Mouse (Mus musculus): ENCODE measurements around the gene 9130409I23Rik.
"Not testable (repeated sequence)": the region's sequence is repeated elsewhere in the genome, so short reads cannot be mapped to it uniquely, and the experiment has no call there.

The 9130409I23Rik gene

GRCm38 (mm10) chr1:181035015-181035778, 15.8 kb upstream of the 9130409I23Rik start:
- DNase-seq, result not testable (repeated sequence)

DNA sequence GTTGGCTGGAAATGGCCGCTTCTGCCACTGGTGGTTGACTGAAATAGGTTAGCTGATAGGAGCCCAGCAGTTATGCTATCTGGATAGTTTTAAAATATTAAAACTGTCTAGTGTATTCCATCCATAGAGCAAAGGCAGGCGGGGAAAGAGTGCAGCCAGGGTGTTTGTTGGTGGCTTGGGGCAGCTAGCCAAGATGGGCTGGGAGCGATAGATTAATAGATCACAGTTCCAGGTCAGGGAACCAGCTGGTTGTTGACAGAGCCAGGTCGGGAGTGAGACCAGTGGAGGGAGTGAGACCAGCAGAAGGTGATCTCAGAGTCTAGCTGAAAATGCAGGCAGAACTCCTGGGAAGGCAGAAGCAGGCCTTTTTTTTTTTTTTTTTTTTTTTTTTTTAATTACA, 13.4 kb upstream of the 9130409I23Rik start:
- no peak for DNase-seq

- DNase-seq, result no peak
Measured at GRCm38 (mm10) chr1:181039652-181040051, 11.4 kb upstream of the 9130409I23Rik start.

GRCm38 (mm10) chr1:181047520-181047919, 3.5 kb upstream of the 9130409I23Rik start:
- no peak for DNase-seq

- no peak for DNase-seq
Measured at GRCm38 (mm10) chr1:181049328-181049842, 1.7 kb upstream of the 9130409I23Rik start.

- no peak for DNase-seq
Measured at GRCm38 (mm10) chr1:181052898-181053297, 1.9 kb downstream of the 9130409I23Rik start.

DNA sequence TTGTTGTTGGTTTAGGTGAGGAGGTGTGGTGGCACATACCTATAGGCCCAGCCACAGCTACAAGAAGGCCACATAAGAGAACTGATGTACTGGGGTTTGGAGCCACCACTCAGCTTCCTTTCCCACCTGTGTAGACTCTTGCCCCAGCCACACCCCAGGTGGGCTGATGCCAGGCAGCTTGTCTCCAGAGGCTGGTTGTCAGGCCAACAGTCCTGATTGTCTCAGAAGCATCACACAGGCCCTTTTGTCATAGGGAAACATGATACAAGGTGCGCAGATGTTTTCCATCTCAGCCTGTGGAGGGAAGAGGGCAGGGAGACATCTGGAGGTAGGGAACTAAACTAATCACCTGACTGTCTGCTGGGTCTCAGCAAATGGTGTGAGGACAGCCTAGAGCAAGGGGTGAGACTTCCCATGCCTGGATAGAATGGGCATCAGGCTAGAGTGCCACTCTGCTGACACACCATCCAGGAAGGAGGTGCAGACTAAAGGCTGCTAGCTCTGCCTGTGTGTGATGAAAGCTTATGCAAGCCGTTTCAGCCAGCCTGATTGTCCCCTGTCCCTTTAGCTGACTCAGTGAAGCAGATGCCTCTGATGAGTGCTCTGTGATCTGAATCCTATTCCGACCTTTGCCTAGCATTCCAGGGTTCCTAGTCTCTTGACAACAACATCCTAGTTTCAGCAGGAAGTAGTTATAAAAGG, 10.9 kb downstream of the 9130409I23Rik start:
- no peak for DNase-seq

- DNase-seq, result peak; percentile 63
Measured at GRCm38 (mm10) chr1:181063991-181064390, 13.0 kb downstream of the 9130409I23Rik start.

GRCm38 (mm10) chr1:181064648-181065047, 13.6 kb downstream of the 9130409I23Rik start:
- peak; percentile 15 for DNase-seq

DNA sequence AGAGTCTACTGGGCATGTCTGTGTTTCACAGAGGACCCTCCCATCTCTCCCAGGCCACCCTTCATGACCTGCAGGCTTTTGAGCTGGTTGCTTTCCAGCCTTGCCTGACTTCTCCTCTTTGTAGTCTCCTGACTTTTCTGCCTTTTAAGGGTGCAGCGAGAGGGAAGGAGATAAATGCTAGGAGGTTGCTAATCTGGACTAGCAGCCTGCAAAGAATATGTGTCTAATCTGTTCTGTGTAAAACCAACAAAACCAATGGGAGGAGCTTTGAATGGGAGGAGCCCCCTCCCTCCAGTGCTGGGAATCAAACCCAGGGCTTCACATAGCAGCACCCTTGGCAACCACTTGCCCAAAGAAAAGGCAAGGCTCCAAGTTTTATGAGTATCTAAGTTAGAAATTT, 17.3 kb downstream of the 9130409I23Rik start:
- DNase-seq, result no peak

DNA sequence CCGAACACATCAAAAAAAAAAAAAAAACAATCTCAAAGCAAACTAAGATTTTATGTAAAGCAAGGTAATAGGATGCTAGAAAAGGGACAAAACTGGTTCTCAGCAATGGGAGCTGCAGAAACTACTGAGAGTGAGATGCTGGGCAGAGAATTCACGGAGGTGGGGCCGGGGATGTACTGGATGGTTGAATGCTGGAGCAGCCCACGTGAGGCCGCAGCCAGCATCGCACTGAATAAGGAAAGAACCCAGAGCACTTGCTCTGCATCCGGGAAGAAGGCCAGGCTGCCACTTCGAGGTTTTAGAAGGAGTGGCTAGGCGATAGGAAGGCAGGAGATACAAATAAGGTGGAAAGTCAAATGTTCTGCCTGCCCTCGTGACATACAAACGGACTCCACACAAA, 18.6 kb downstream of the 9130409I23Rik start:
- no peak for DNase-seq

GRCm38 (mm10) chr1:181073075-181073474, 22.0 kb downstream of the 9130409I23Rik start:
- no peak for DNase-seq

DNA sequence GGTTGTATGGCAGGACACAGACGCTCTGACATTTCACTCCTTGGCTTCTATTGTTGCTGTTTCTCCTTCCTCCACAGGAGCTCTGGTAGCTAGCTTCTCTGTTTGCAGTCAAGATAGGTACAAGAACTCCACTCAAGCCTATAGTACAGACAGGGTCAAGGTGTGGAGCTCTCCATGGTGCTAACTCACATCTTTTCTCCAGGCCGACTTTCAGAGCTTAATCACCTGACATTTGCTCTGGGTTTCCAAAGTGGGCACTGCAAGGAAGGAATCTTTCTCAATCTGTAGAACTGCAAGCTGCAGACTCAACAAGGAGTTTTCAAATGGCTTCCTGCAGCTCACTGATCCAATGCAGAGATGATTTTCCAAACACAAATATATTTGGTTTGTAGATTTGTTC, 33.0 kb downstream of the 9130409I23Rik start:
- DNase-seq, result no peak

DNA sequence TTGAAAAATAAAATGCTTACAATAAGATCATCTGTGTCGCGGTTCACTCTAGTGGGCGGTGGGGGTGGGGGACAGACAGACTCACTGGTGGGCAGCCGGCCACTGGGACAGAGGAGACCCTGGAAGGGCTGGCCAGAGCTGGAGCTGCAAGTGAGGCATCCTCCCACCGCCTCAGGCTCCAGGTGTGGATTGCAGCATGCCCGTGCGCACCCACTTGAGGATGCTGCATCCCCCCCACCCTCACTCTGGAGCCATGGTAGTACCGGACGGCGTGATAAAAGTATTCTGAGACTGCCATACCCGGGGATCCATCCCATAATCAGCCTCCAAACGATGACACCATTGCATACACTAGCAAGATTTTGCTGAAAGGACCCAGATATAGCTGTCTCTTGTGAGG, 39.0 kb downstream of the 9130409I23Rik start:
- DNase-seq, result no peak

All from cerebellum, adult 9-11 months (tissue).